Comparison of ENCODE assay signal across 24 mouse cellular contexts in genomic region chr17:79058271-79058670, GRCm38 (mm10). TPM values are rescaled to one million over a fixed set of nuclear protein-coding genes. Genes with fewer than 3 reads are reported as not detected.
DNase-seq lines count a peak whose midpoint lies in the region; ATAC-seq and TF ChIP-seq lines count a peak whose summit lies in the region.
"Had no signal": no experiment of that assay in that cellular context is flagged by ENCODE, and none has a peak within 500 bp of the region (broad histone marks: within the 10 kb centered on the region; RNA-seq: fewer than 3 reads in every experiment).

No protein-coding gene starts in this region.

- no peak for TF ChIP-seq CTCF in midbrain, postnatal 0 days (IDR thresholded peaks at IDR 0.05)
- TF ChIP-seq CTCF in brain, embryonic 14.5 days (IDR thresholded peaks at IDR 0.05; ENCODE audit: borderline replicate concordance, extremely low read depth, insufficient read depth, insufficient read length) = no peak

- H3K9ac ChIP-seq in embryonic facial prominence, embryonic 14.5 days (ENCODE audit: low read depth, low read length) = no peak overlapping the region
- H3K9ac ChIP-seq in midbrain, postnatal 0 days (replicated peaks; ENCODE audit: low read length, poor library complexity, severe bottlenecking) = no peak overlapping the region
- no peak overlapping the region for H3K9ac ChIP-seq in midbrain, embryonic 11.5 days (ENCODE audit: low read length)
- H3K9ac ChIP-seq: embryonic facial prominence, embryonic 12.5 days; forebrain, embryonic 12.5 days; forebrain, embryonic 15.5 days; heart, embryonic 12.5 days; heart, embryonic 15.5 days; hindbrain, embryonic 13.5 days had no signal

- H3K27me3 ChIP-seq in embryonic facial prominence, embryonic 14.5 days (replicated peaks; ENCODE audit: control insufficient read depth, insufficient read depth, low read length) = peaks cover 2% of the 10 kb centered on the region
- peaks cover 14% of the 10 kb centered on the region for H3K27me3 ChIP-seq in embryonic facial prominence, embryonic 10.5 days (replicated peaks; ENCODE audit: low read depth, poor library complexity, severe bottlenecking)
- H3K27me3 ChIP-seq in midbrain, postnatal 0 days (ENCODE audit: insufficient read depth, low read length) = no peaks in the 10 kb centered on the region
- peaks cover 2% of the 10 kb centered on the region for H3K27me3 ChIP-seq in midbrain, embryonic 11.5 days (ENCODE audit: control insufficient read depth, insufficient read depth, low read length)
- H3K27me3 ChIP-seq: forebrain, embryonic 15.5 days; heart, embryonic 12.5 days; heart, embryonic 15.5 days had no signal

- TF ChIP-seq POLR2A in brain, embryonic 14.5 days (IDR thresholded peaks at IDR 0.05; ENCODE audit: borderline replicate concordance, extremely low read depth, insufficient read depth, insufficient read length, poor library complexity, severe bottlenecking) = no peak

- H3K36me3 ChIP-seq in embryonic facial prominence, embryonic 14.5 days (ENCODE audit: control insufficient read depth, insufficient read depth, low read length) = no peaks in the 10 kb centered on the region
- H3K36me3 ChIP-seq in embryonic facial prominence, embryonic 10.5 days (replicated peaks) = no peaks in the 10 kb centered on the region
- H3K36me3 ChIP-seq in midbrain, postnatal 0 days (ENCODE audit: insufficient read depth, low read length) = no peaks in the 10 kb centered on the region
- no peaks in the 10 kb centered on the region for H3K36me3 ChIP-seq in midbrain, embryonic 11.5 days (ENCODE audit: control insufficient read depth, insufficient read depth, low read length)
- H3K36me3 ChIP-seq: embryonic facial prominence, embryonic 12.5 days; forebrain, embryonic 12.5 days; forebrain, embryonic 15.5 days; heart, embryonic 12.5 days; heart, embryonic 15.5 days; hindbrain, embryonic 10.5 days; hindbrain, embryonic 13.5 days had no signal

- H3K4me3 ChIP-seq in embryonic facial prominence, embryonic 14.5 days (ENCODE audit: low read depth, low read length) = no peak overlapping the region
- no peak overlapping the region for H3K4me3 ChIP-seq in embryonic facial prominence, embryonic 10.5 days
- no peak overlapping the region for H3K4me3 ChIP-seq in midbrain, postnatal 0 days (ENCODE audit: low read depth, low read length)
- no peak overlapping the region for H3K4me3 ChIP-seq in midbrain, embryonic 11.5 days (ENCODE audit: low read depth, low read length)
- H3K4me3 ChIP-seq: embryonic facial prominence, embryonic 12.5 days; erythroblast, embryonic 14.5 days; forebrain, embryonic 12.5 days; forebrain, embryonic 15.5 days; heart, embryonic 12.5 days; heart, embryonic 15.5 days; hindbrain, embryonic 10.5 days; hindbrain, embryonic 13.5 days had no signal

- H3K4me1 ChIP-seq in embryonic facial prominence, embryonic 14.5 days (ENCODE audit: control insufficient read depth, insufficient read depth, low read length) = peaks cover 3% of the 10 kb centered on the region; the same call in 1 of the 2 replicates
- 0 out of 2 replicates have a peak, but pooled peaks cover 4% of the 10 kb centered on the region for H3K4me1 ChIP-seq in embryonic facial prominence, embryonic 10.5 days
- peaks cover 1% of the 10 kb centered on the region; the same call in 1 of the 2 replicates for H3K4me1 ChIP-seq in midbrain, postnatal 0 days (ENCODE audit: insufficient read depth, low read length)
- H3K4me1 ChIP-seq in midbrain, embryonic 11.5 days (ENCODE audit: control insufficient read depth, insufficient read depth, low read length) = no peaks in the 10 kb centered on the region
- H3K4me1 ChIP-seq: forebrain, embryonic 12.5 days; hindbrain, embryonic 10.5 days had no signal

- ATAC-seq in embryonic facial prominence, embryonic 14.5 days (ENCODE audit: low read depth) = no peak
- no peak; the same call in 1 of the 2 replicates for ATAC-seq in midbrain, postnatal 0 days (ENCODE audit: low FRiP score)
- no peak for ATAC-seq in midbrain, embryonic 11.5 days (ENCODE audit: low FRiP score)
- ATAC-seq: CD4-positive, CD25-positive, alpha-beta regulatory T cell, adult 4 months; forebrain, embryonic 15.5 days had no signal

- no peaks in the 10 kb centered on the region for H3K9me3 ChIP-seq in embryonic facial prominence, embryonic 14.5 days (ENCODE audit: control insufficient read depth, low read length)
- H3K9me3 ChIP-seq in embryonic facial prominence, embryonic 10.5 days = no peaks in the 10 kb centered on the region
- no peaks in the 10 kb centered on the region for H3K9me3 ChIP-seq in midbrain, postnatal 0 days (ENCODE audit: low read length)
- H3K9me3 ChIP-seq in midbrain, embryonic 11.5 days (ENCODE audit: control insufficient read depth, low read length) = no peaks in the 10 kb centered on the region
- H3K9me3 ChIP-seq: embryonic facial prominence, embryonic 12.5 days; forebrain, embryonic 12.5 days; forebrain, embryonic 15.5 days; heart, embryonic 12.5 days; heart, embryonic 15.5 days; hindbrain, embryonic 10.5 days; hindbrain, embryonic 13.5 days had no signal

- no peak overlapping the region for H3K27ac ChIP-seq in embryonic facial prominence, embryonic 14.5 days (replicated peaks; ENCODE audit: low read depth, low read length)
- no peak overlapping the region for H3K27ac ChIP-seq in embryonic facial prominence, embryonic 10.5 days (replicated peaks)
- H3K27ac ChIP-seq in midbrain, postnatal 0 days (ENCODE audit: low read depth, low read length) = no peak overlapping the region
- H3K27ac ChIP-seq in midbrain, embryonic 11.5 days (ENCODE audit: low read depth, low read length) = no peak overlapping the region
- H3K27ac ChIP-seq: embryonic facial prominence, embryonic 12.5 days; forebrain, embryonic 12.5 days; forebrain, embryonic 15.5 days; heart, embryonic 15.5 days; hindbrain, embryonic 10.5 days; hindbrain, embryonic 13.5 days had no signal

- 59% methylated on average over 6 of the region's 6 CpGs for WGBS in embryonic facial prominence, embryonic 14.5 days
- WGBS in embryonic facial prominence, embryonic 10.5 days = 83% methylated on average over 6 of the region's 6 CpGs
- 66% methylated on average over 6 of the region's 6 CpGs for whole genome bisulfite sequencing in midbrain, postnatal 0 days
- WGBS in midbrain, embryonic 11.5 days = 83% methylated on average over 6 of the region's 6 CpGs

- DNase-seq in embryonic facial prominence, embryonic 14.5 days (ENCODE audit: low spot score) = peak; percentile 42
- DNase-seq in embryonic facial prominence, embryonic 10.5 days (ENCODE audit: low spot score) = no peak
- DNase-seq in midbrain, postnatal 0 days (ENCODE audit: low spot score) = peak; percentile 42
- no peak for DNase-seq in midbrain, embryonic 11.5 days (ENCODE audit: low spot score, missing footprints)
- DNase-seq in brain, embryonic 14.5 days (ENCODE audit: low read depth) = peak; percentile 13
- DNase-seq in testis, postnatal 10 days (ENCODE audit: low spot score) = peak; percentile 52
- DNase-seq: adrenal gland, adult 2 months; adrenal gland, postnatal 14 days; cerebellum, adult 2 months; cerebellum, adult 9-11 months; gastrocnemius, postnatal 25 days; heart, adult 18-20 months; heart, postnatal 10 days; heart, postnatal 36 days had no signal

- no peak overlapping the region for H3K4me2 ChIP-seq in embryonic facial prominence, embryonic 14.5 days (ENCODE audit: low read depth, low read length)
- no peak overlapping the region for H3K4me2 ChIP-seq in midbrain, postnatal 0 days (ENCODE audit: low read depth, low read length, poor library complexity, severe bottlenecking)
- no peak overlapping the region for H3K4me2 ChIP-seq in midbrain, embryonic 11.5 days
- H3K4me2 ChIP-seq: embryonic facial prominence, embryonic 12.5 days; forebrain, embryonic 12.5 days; forebrain, embryonic 15.5 days; heart, embryonic 12.5 days; heart, embryonic 15.5 days; hindbrain, embryonic 13.5 days had no signal

RNA-seq across cellular contexts. Expression of gene Qpct, which starts 6.6 kb away (rescaled TPM):
- 14.0 and 18.1 TPM in 2 replicates for polyA plus RNA-seq in embryonic facial prominence, embryonic 14.5 days (2014; fragmentation: Nextera tagmentation; extraction: Ambion mirVana)
- polyA plus RNA-seq in embryonic facial prominence, embryonic 10.5 days (2016; fragmentation: Nextera tagmentation; extraction: Ambion mirVana) = 2.9 and 3.6 TPM in 2 replicates
- 27.9 and 28.0 TPM in 2 replicates for total RNA-seq in midbrain, postnatal 0 days (2014; rRNA removed)
- 30.2 and 35.7 TPM in 2 replicates for polyA plus RNA-seq in midbrain, postnatal 0 days (2015; fragmentation: Nextera tagmentation; extraction: Ambion mirVana)
- polyA plus RNA-seq in midbrain, embryonic 11.5 days (2014; fragmentation: Nextera tagmentation; extraction: Ambion mirVana) = 8.5 and 10.5 TPM in 2 replicates
- polyA plus RNA-seq in brain, embryonic 14.5 days (2012; rRNA removed) = 9.7 and 10.3 TPM in 2 replicates
- total RNA-seq: MEL had no signal
- polyA plus RNA-seq: erythroblast, embryonic 14.5 days had no signal

RNA-seq across cellular contexts. Expression of gene Prkd3, which starts 37.7 kb away (rescaled TPM):
- 42.3 and 49.2 TPM in 2 replicates for polyA plus RNA-seq in embryonic facial prominence, embryonic 14.5 days (2014; fragmentation: Nextera tagmentation; extraction: Ambion mirVana)
- polyA plus RNA-seq in embryonic facial prominence, embryonic 10.5 days (2016; fragmentation: Nextera tagmentation; extraction: Ambion mirVana) = 52.4 and 54.3 TPM in 2 replicates
- 15.5 and 20.1 TPM in 2 replicates for total RNA-seq in midbrain, postnatal 0 days (2014; rRNA removed)
- polyA plus RNA-seq in midbrain, postnatal 0 days (2015; fragmentation: Nextera tagmentation; extraction: Ambion mirVana) = 4.9 and 5.9 TPM in 2 replicates
- polyA plus RNA-seq in midbrain, embryonic 11.5 days (2014; fragmentation: Nextera tagmentation; extraction: Ambion mirVana) = 48.0 and 48.5 TPM in 2 replicates
- polyA plus RNA-seq in brain, embryonic 14.5 days (2012; rRNA removed) = 21.4 and 23.8 TPM in 2 replicates

Comparison
In these comparisons a context has a peak if more than half of its experiments do, and no peak if none do; other contexts are left out.
1. DNase-seq: peak in embryonic facial prominence, embryonic 14.5 days (single experiment), midbrain, postnatal 0 days (single experiment), brain, embryonic 14.5 days (single experiment) and testis, postnatal 10 days (single experiment); none in embryonic facial prominence, embryonic 10.5 days (single experiment) and midbrain, embryonic 11.5 days (single experiment).